Mouse (Mus musculus): ENCODE measurements around the gene Zbtb8b. TPM values are rescaled to one million over a fixed set of nuclear protein-coding genes. Genes with fewer than 3 reads are reported as not detected.

Gene Zbtb8b
- polyA plus RNA-seq, 1 experiment from 2014 or later, result 2.5 TPM

GRCm38 (mm10) chr4:129456126-129456525 lies 15.5 kb upstream of the Zbtb8b start:
- Histone ChIP-seq H3K27ac (no peak overlapping the region), H3K9me3 (no peaks in the 10 kb centered on the region), H3K27me3 (no peaks in the 10 kb centered on the region), H3K36me3 (no peaks in the 10 kb centered on the region), H3K4me3 (no peak overlapping the region), H3K9ac (no peak overlapping the region), H3K4me2 (no peak overlapping the region), H3K4me1 (peaks cover 3% of the 10 kb centered on the region; the same call in 1 of the 2 replicates)
- no peak for ATAC-seq (ENCODE audit: insufficient number of reproducible peaks, insufficient read depth, low FRiP score, low TSS enrichment, low read depth)
- 55% methylated on average over 5 of the region's 5 CpGs for WGBS

DNA sequence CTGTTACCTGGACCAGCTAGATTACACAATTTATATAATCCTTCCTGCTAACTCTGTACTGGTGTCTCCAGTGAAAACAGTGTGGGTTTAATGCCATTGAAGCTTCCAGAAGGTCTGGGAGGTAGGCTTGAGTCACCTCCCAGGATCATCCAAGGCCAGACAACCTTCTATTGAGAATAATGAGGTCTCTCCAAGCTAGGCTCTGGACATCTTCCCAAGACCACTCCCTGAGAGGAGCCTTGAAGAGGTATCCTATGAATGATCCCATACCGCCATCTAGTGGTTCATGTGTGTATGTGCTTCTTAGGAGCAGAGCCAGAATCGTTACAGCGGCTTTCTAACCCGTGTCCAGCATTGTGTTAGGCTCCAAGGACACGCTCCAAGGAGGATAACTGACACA lies 14.6 kb upstream of the Zbtb8b start:
- H3K4me1 ChIP-seq, result no peaks in the 10 kb centered on the region
- no peaks in the 10 kb centered on the region for H3K9me3 ChIP-seq
- no peaks in the 10 kb centered on the region for H3K36me3 ChIP-seq
- no peak overlapping the region for H3K4me2 ChIP-seq
- no peak overlapping the region for H3K4me3 ChIP-seq
- WGBS, result 2% methylated on average over 5 of the region's 5 CpGs
- ATAC-seq (ENCODE audit: insufficient number of reproducible peaks, insufficient read depth, low FRiP score, low TSS enrichment, low read depth), result 0 out of 2 replicates have a peak, but pooled peaks have one; percentile 64
- H3K9ac ChIP-seq, result no peak overlapping the region; the same call in 1 of the 2 replicates
- H3K27ac ChIP-seq, result no peak overlapping the region
- no peaks in the 10 kb centered on the region for H3K27me3 ChIP-seq

GRCm38 (mm10) chr4:129451471-129452169 lies 11.0 kb upstream of the Zbtb8b start:
- Histone ChIP-seq H3K27ac (no peak overlapping the region), H3K4me3 (no peak overlapping the region), H3K4me1 (no peaks in the 10 kb centered on the region), H3K4me2 (no peak overlapping the region), H3K36me3 (no peaks in the 10 kb centered on the region), H3K27me3 (no peaks in the 10 kb centered on the region), H3K9ac (no peak overlapping the region), H3K9me3 (no peaks in the 10 kb centered on the region)
- no peak for ATAC-seq (ENCODE audit: insufficient number of reproducible peaks, insufficient read depth, low FRiP score, low TSS enrichment, low read depth)
- 82% methylated on average over 15 of the region's 15 CpGs for WGBS

DNA sequence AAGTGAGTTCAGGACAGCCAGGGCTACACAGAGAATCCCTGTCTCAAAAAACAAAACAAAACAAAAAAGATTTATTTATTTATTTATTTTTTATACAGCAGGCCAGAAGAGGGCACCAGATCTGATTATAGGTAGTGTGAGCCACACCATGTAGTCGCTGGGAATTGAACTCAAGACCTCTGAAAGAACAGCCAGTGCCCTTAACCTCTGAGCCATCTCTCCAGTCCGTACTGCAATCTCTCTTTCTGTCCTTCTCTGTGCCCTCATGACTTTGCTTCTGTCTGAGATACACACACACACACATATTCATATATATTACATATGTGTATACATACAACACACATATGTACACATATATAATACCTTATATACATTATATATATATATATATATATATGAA lies 10.2 kb upstream of the Zbtb8b start:
- ATAC-seq (ENCODE audit: insufficient number of reproducible peaks, insufficient read depth, low FRiP score, low TSS enrichment, low read depth), result no peak
- Histone ChIP-seq H3K27me3 (no peaks in the 10 kb centered on the region), H3K9me3 (no peaks in the 10 kb centered on the region), H3K9ac (no peak overlapping the region), H3K27ac (no peak overlapping the region), H3K4me1 (no peaks in the 10 kb centered on the region), H3K36me3 (no peaks in the 10 kb centered on the region), H3K4me3 (no peak overlapping the region), H3K4me2 (no peak overlapping the region)
- 69% methylated on average over 2 of the region's 2 CpGs for WGBS

DNA sequence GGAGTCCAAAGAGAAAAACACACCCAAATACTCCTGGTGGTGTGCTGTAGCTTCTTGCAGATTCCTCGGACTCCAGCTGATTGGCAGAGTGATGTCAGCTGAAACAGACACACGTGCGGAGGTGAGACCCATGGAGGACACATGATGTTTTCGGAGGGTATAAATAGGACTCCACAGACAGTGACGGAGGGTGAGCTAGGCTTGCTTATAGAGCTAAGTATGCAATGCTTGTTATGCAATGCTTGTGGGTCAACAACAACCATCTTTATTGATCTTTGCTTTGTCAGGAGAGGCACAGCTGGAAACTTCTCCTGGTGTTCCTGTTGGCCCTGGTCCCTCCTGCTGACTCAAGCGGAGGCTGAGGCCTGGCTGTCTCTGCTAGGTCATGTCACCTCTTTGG lies 8.1 kb upstream of the Zbtb8b start:
- Histone ChIP-seq H3K4me3 (no peak overlapping the region), H3K4me1 (no peaks in the 10 kb centered on the region), H3K9ac (no peak overlapping the region), H3K27ac (no peak overlapping the region), H3K9me3 (no peaks in the 10 kb centered on the region), H3K27me3 (no peaks in the 10 kb centered on the region), H3K36me3 (no peaks in the 10 kb centered on the region), H3K4me2 (no peak overlapping the region)
- WGBS, result 85% methylated on average over 6 of the region's 6 CpGs
- ATAC-seq (ENCODE audit: insufficient number of reproducible peaks, insufficient read depth, low FRiP score, low TSS enrichment, low read depth), result no peak

- Histone ChIP-seq H3K9me3 (no peaks in the 10 kb centered on the region), H3K4me1 (no peaks in the 10 kb centered on the region), H3K36me3 (no peaks in the 10 kb centered on the region), H3K4me2 (no peak overlapping the region), H3K27me3 (peaks cover 5% of the 10 kb centered on the region), H3K4me3 (no peak overlapping the region), H3K27ac (no peak overlapping the region), H3K9ac (no peak overlapping the region)
- 73% methylated on average over 11 of the region's 11 CpGs for WGBS
- no peak for ATAC-seq (ENCODE audit: insufficient number of reproducible peaks, insufficient read depth, low FRiP score, low TSS enrichment, low read depth)
Measured at GRCm38 (mm10) chr4:129447778-129448563, 7.3 kb upstream of the Zbtb8b start.

- H3K4me2 ChIP-seq, result no peak overlapping the region
- 80% methylated on average over 8 of the region's 8 CpGs for WGBS
- no peaks in the 10 kb centered on the region for H3K36me3 ChIP-seq
- H3K27me3 ChIP-seq, result peaks cover 11% of the 10 kb centered on the region
- H3K9ac ChIP-seq, result no peak overlapping the region
- H3K4me1 ChIP-seq, result no peaks in the 10 kb centered on the region
- H3K4me3 ChIP-seq, result no peak overlapping the region
- no peaks in the 10 kb centered on the region for H3K9me3 ChIP-seq
- H3K27ac ChIP-seq, result no peak overlapping the region
- ATAC-seq (ENCODE audit: insufficient number of reproducible peaks, insufficient read depth, low FRiP score, low TSS enrichment, low read depth), result no peak
Measured at GRCm38 (mm10) chr4:129447360-129447759, 6.7 kb upstream of the Zbtb8b start.

- Histone ChIP-seq H3K4me3 (peak overlapping the region; percentile 47), H3K27me3 (peaks cover 44% of the 10 kb centered on the region), H3K4me2 (peak overlapping the region; percentile 66), H3K9me3 (no peaks in the 10 kb centered on the region; the same call in 1 of the 2 replicates), H3K9ac (no peak overlapping the region), H3K27ac (no peak overlapping the region), H3K36me3 (no peaks in the 10 kb centered on the region), H3K4me1 (peaks cover 11% of the 10 kb centered on the region)
- WGBS, result 29% methylated on average over 6 of the region's 6 CpGs
- ATAC-seq (ENCODE audit: insufficient number of reproducible peaks, insufficient read depth, low FRiP score, low TSS enrichment, low read depth), result no peak
Measured at GRCm38 (mm10) chr4:129441145-129441544, 492 bp upstream of the Zbtb8b start.

GRCm38 (mm10) chr4:129418321-129418720 lies 22.3 kb downstream of the Zbtb8b start:
- Histone ChIP-seq H3K36me3 (no peaks in the 10 kb centered on the region), H3K27me3 (no peaks in the 10 kb centered on the region), H3K4me1 (no peaks in the 10 kb centered on the region), H3K4me2 (no peak overlapping the region), H3K9ac (no peak overlapping the region), H3K4me3 (no peak overlapping the region), H3K27ac (no peak overlapping the region), H3K9me3 (no peaks in the 10 kb centered on the region)
- no peak for ATAC-seq (ENCODE audit: insufficient number of reproducible peaks, insufficient read depth, low FRiP score, low TSS enrichment, low read depth)
- WGBS, result 69% methylated on average over 5 of the region's 5 CpGs

- Histone ChIP-seq H3K4me2 (no peak overlapping the region), H3K4me3 (no peak overlapping the region), H3K4me1 (no peaks in the 10 kb centered on the region), H3K36me3 (no peaks in the 10 kb centered on the region), H3K27me3 (no peaks in the 10 kb centered on the region), H3K9me3 (no peaks in the 10 kb centered on the region), H3K27ac (no peak overlapping the region), H3K9ac (no peak overlapping the region)
- ATAC-seq (ENCODE audit: insufficient number of reproducible peaks, insufficient read depth, low FRiP score, low TSS enrichment, low read depth), result no peak
- 47% methylated on average over 5 of the region's 5 CpGs for WGBS
Measured at GRCm38 (mm10) chr4:129416478-129416877, 24.2 kb downstream of the Zbtb8b start.

DNA sequence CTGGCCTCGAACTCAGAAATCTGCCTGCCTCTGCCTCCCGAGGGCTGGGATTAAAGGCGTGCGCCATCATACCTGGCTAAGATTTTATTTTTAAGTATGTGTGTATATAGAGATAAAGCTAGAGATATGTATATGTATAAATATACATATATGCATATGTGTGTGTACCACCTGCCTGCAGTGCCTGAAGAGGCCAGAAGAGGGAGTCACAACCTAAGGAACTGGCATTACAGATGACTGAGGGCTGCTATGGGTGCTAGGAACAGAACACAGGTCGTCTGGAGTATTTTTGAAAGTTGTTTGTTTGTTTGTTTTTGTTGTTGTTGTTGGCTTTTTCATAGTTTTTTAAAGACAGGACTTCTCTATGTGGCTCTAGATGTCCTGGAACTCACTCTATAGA lies 24.8 kb downstream of the Zbtb8b start:
- H3K27ac ChIP-seq, result 0 out of 2 replicates have a peak overlapping the region, but pooled peaks have one; percentile 7
- no peaks in the 10 kb centered on the region for H3K36me3 ChIP-seq
- no peaks in the 10 kb centered on the region for H3K4me1 ChIP-seq
- no peak overlapping the region for H3K4me2 ChIP-seq
- no peaks in the 10 kb centered on the region for H3K9me3 ChIP-seq
- H3K4me3 ChIP-seq, result no peak overlapping the region
- no peak for ATAC-seq (ENCODE audit: insufficient number of reproducible peaks, insufficient read depth, low FRiP score, low TSS enrichment, low read depth)
- H3K9ac ChIP-seq, result no peak overlapping the region
- WGBS, result 93% methylated on average over 5 of the region's 5 CpGs
- H3K27me3 ChIP-seq, result no peaks in the 10 kb centered on the region

GRCm38 (mm10) chr4:129410991-129411390 lies 29.7 kb downstream of the Zbtb8b start:
- Histone ChIP-seq H3K4me2 (no peak overlapping the region), H3K27me3 (no peaks in the 10 kb centered on the region), H3K36me3 (no peaks in the 10 kb centered on the region), H3K9ac (no peak overlapping the region), H3K4me3 (no peak overlapping the region), H3K4me1 (peaks cover 9% of the 10 kb centered on the region; the same call in 1 of the 2 replicates), H3K9me3 (no peaks in the 10 kb centered on the region), H3K27ac (no peak overlapping the region)
- ATAC-seq (ENCODE audit: insufficient number of reproducible peaks, insufficient read depth, low FRiP score, low TSS enrichment, low read depth), result no peak
